Mouse (Mus musculus): ENCODE results near the gene Ank2. TPM values are rescaled to one million over a fixed set of nuclear protein-coding genes. Genes with fewer than 3 reads are reported as not detected.
A peak's percentile ranks its signal among the peaks of the same experiment; 100 is the strongest.

Ank2 gene
- 100 to 1,000 TPM; 299 to 338 TPM for total RNA-seq (2021)

- intact Hi-C loops (cut with DNase I), result no loop called here
- DNase-seq (ENCODE audit: low spot score), result peak; percentile 1
Measured at GRCm38 (mm10) chr3:127498742-127499400, at the start of gene Ank2. Gene Ank2, minus strand, starts transcription at chr3:127499350.

GRCm38 (mm10) chr3:127547882-127548281, 48.7 kb upstream of the Ank2 start:
- intact Hi-C loops (cut with DNase I), result loop anchor here (2.0 kb wide), 1 partner anchor 97 kb away; no protein-coding TSS in a partner anchor
- DNase-seq (ENCODE audit: low spot score), result no peak

GRCm38 (mm10) chr3:127544610-127545121, 45.5 kb upstream of the Ank2 start:
- no peak for DNase-seq (ENCODE audit: low spot score)
- intact Hi-C loops (cut with DNase I), result no loop called here

- intact Hi-C loops (cut with DNase I), result no loop called here
- no peak for DNase-seq (ENCODE audit: low spot score)
Measured at GRCm38 (mm10) chr3:127543976-127544375, 44.8 kb upstream of the Ank2 start.

GRCm38 (mm10) chr3:127539193-127539592, 40.0 kb upstream of the Ank2 start:
- intact Hi-C loops (cut with DNase I), result no loop called here
- no peak for DNase-seq (ENCODE audit: low spot score)

- DNase-seq (ENCODE audit: low spot score), result no peak
- intact Hi-C loops (cut with DNase I), result no loop called here
Measured at GRCm38 (mm10) chr3:127530293-127530692, 31.1 kb upstream of the Ank2 start.

DNA sequence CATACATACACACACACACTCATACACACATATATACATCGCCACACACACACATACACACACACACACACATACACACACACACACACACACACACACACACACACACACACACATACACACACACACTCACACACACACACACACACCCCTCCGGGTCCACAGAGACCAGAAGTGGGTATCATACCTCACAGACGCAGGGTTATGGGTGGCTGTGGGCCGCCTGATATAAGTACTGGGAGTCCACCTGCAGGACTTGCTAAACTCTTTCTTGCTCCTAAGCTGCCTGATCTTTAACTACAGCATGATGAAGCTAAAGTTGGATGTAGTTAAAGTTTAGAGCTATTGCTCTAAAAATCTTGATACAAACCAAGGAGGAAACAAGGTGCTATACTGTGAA, 30.7 kb upstream of the Ank2 start:
- intact Hi-C loops (cut with DNase I), result no loop called here
- DNase-seq (ENCODE audit: low spot score), result no peak

GRCm38 (mm10) chr3:127529210-127529609, 30.1 kb upstream of the Ank2 start:
- intact Hi-C loops (cut with DNase I), result no loop called here
- no peak for DNase-seq (ENCODE audit: low spot score)

GRCm38 (mm10) chr3:127527465-127528034, 28.4 kb upstream of the Ank2 start:
- DNase-seq (ENCODE audit: low spot score), result peak; percentile 5
- intact Hi-C loops (cut with DNase I), result no loop called here

DNA sequence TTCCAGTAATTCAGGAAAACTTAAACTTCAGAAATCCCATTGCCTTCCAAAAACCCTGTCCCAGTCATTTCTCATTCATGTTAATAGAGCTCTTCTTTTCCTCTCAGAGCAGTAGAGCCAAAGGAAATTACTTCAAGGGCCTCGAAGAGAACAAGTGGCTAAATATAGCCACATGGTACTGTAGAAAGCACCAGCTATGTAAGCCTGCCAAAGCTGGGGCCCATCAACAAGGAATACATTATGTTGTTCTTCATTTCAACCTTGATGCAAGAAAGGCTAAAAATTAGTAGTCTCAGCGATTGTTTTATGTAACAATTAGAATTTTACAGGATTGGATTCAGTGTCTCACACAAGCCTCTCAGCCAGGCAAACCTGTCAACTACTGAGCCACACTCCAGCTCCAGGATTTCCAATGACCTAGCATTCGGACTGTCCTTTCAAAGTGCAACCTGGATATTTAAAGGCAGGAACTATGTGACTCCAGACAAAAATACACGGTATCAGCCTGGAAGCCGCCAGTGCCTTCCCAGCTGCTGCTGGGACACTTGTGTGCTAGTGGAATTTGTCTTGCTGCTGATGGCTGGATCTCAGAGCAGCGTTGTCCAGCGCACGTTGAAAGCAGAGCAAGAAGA, 26.2 kb upstream of the Ank2 start:
- intact Hi-C loops (cut with DNase I), result no loop called here

GRCm38 (mm10) chr3:127521156-127521555, 22.0 kb upstream of the Ank2 start:
- intact Hi-C loops (cut with DNase I), result no loop called here
- no peak for DNase-seq (ENCODE audit: low spot score)

More for the DNA sequence above, 26.2 kb upstream of the Ank2 start:
- DNase-seq (ENCODE audit: low spot score), result peak; percentile 1

GRCm38 (mm10) chr3:127520300-127520699, 21.1 kb upstream of the Ank2 start:
- DNase-seq (ENCODE audit: low spot score), result no peak
- intact Hi-C loops (cut with DNase I), result no loop called here

DNA sequence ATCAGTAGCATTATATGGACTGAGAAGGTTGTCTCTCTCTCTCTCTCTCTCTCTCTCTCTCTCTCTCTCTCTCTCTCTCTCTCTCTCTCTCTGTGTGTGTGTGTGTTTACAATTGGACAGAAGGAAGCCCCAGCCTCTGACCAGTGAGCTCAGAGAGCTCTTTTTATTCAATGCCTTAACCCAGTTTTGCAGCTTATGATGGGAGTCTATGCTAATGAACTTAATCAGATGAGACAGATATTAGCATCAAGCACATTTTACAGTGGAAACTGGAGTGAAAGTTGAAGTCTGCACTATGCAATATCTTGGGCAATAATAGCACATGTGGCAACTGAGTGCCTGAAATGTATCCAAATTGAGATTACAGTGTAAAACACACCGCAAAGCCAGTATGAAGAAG, 16.1 kb upstream of the Ank2 start:
- intact Hi-C loops (cut with DNase I), result no loop called here
- DNase-seq (ENCODE audit: low spot score), result no peak

- no peak for DNase-seq (ENCODE audit: low spot score)
- intact Hi-C loops (cut with DNase I), result no loop called here
Measured at GRCm38 (mm10) chr3:127513699-127514098, 14.5 kb upstream of the Ank2 start.

GRCm38 (mm10) chr3:127512794-127513335, 13.7 kb upstream of the Ank2 start:
- intact Hi-C loops (cut with DNase I), result no loop called here
- no peak for DNase-seq (ENCODE audit: low spot score)

GRCm38 (mm10) chr3:127511786-127512746, 12.9 kb upstream of the Ank2 start:
- intact Hi-C loops (cut with DNase I), result no loop called here
- no peak for DNase-seq (ENCODE audit: low spot score)

DNA sequence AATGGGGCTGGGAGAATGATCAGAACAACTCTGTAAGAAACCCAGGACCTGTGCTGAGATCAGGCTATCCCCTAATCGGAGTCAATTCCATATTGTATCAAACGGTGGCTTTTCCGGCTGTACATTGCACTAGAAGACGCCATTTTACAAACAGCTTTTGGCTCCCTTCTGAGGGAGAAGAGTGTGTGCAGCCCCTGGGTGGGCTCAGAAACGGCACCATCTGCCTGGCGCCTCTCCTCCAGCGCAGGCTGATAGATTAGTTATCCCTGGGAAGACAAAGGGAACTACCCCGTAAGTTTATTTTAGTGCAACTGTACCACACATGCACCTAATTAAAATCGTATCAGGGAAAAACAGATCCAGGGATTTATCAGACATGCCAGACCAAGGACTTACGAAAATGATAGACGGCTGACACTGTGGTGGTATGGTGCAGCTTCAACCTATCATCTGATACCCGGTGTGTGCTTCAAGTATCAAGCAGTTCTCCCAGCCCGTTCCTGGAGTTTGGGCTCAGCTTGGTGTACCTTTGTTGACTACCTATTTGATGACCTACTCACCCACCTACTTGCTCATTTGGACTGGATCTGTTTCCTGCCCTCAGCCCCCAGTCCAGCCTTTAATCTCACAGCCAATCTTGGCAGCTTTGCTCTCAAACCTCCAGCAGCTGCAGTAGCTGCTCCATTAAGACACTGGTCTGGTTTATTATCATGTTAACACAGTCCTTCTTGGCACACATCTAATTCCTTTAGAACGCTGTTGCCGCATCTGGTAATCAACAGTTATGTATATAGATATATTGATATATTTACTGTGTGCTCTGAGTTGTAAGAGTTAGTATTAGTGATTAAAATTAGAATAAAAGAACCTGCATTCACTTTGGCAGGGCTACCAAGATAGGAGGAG, 9.0 kb upstream of the Ank2 start:
- DNase-seq (ENCODE audit: low spot score), result no peak
- intact Hi-C loops (cut with DNase I), result no loop called here

DNA sequence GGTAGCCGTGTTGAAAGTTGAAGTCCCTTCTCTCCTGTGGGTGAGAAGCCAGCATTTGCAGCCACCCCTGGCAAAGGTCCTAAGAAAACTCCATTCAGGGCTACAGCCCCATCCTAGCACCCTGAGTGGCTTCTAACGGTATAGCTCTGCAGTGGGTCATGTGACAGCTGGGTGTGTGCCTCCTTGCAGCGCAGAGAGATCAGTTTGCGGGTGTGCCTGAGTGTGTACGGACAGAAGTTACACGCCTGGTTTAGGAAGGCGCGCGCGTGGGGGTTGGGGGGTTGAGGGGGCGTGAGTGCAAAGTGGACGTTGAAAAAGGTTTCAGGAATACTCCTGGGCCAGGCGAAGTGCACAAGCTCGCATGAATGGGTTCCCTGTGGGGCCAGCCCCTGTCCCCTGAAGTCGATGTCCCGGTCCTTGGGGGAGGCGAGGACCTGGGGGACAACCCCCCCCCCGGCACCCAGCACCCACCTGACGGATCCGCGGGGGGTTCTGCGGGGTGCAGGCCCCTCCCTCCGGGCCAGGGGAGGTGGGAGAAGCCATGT, 881 bp downstream of the Ank2 start:
- DNase-seq (ENCODE audit: low spot score), result peak; percentile 1
- intact Hi-C loops (cut with DNase I), result no loop called here

- intact Hi-C loops (cut with DNase I), result no loop called here
- DNase-seq (ENCODE audit: low spot score), result no peak
Measured at GRCm38 (mm10) chr3:127492663-127493062, 6.5 kb downstream of the Ank2 start.

Measured in heart, postnatal 25 days (tissue).